Mouse (Mus musculus) kidney, postnatal 4 days (tissue): ENCODE data around the gene Slc19a3.

Experiments used
- DNase-seq, 2 experiments: peaks; one replicate each; pipeline ENCODE4 v3.0.0; 2021; ENCODE audit warnings: mixed read lengths in 2 of 2

Gene Slc19a3

DNA sequence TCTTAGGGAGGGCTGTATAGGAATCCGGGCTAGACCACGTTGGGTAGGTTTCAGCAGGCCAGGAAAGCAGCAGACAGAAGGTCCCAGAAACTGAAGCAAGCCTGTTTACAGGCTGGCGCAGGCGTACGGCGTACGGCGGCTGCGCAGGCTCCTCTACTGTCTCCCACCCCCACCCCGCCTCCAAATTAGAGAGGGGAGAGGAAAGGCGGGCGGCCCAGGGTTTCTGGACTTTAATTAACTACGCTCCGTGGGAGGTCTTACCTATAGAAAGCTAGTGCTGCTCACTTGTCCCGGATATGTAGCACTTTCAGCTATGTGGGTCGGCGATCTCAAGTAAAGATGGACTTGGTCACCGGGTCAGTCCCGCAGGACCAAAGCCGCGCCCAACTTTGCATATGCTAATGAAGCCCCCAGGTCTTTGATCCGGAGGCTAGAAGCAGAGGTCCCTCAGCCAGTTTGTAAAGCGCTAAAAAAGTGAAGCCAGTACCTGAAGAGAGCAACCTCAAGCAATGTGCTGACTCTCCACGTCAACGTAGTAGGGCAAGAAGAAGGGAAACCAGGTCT lies at the start of gene Slc19a3:
TSS of gene Slc19a3 (minus strand) at position 340 of the 564 bp plus-strand sequence.
- DNase-seq = peak; percentile 53 to 68

DNA sequence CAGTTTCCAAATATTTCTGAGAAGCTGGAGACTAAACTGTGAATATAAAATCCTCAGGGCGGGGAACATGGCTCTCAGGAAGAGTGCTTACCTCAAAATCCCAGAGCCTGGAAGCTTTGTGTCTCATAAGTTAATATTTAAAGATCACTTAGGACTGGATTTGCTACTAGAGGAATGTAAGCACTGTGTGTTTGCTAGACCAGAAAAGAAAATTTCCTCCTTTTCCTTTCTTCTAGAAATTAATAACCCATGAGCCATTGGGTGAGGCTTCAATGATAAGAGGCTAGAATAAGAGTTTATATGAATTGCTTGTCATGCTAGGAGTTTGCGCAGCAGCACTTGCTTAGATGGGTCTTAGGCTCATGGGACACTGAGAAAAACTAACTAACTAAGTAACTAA lies 46.5 kb upstream of the Slc19a3 start:
- no peak for DNase-seq

DNA sequence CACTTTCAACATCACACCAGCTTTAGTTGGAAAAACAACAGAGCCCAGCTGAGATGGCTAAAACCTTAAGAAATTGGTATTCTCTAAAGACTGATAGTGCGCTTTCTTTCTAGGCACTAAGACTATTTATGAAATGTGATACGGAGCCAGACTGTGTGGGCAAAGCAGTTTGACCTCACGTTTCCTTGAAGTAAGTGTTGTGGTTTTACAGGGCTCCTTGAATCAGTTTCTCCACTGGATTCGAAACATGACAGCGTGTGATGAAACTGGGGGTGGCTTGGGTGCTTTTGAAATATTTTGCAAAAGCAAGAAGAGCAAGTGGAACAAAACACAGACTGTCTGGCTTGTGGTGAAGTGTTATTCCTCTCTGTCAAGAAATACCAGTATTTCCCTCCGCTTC lies 38.8 kb upstream of the Slc19a3 start:
- no peak for DNase-seq

DNA sequence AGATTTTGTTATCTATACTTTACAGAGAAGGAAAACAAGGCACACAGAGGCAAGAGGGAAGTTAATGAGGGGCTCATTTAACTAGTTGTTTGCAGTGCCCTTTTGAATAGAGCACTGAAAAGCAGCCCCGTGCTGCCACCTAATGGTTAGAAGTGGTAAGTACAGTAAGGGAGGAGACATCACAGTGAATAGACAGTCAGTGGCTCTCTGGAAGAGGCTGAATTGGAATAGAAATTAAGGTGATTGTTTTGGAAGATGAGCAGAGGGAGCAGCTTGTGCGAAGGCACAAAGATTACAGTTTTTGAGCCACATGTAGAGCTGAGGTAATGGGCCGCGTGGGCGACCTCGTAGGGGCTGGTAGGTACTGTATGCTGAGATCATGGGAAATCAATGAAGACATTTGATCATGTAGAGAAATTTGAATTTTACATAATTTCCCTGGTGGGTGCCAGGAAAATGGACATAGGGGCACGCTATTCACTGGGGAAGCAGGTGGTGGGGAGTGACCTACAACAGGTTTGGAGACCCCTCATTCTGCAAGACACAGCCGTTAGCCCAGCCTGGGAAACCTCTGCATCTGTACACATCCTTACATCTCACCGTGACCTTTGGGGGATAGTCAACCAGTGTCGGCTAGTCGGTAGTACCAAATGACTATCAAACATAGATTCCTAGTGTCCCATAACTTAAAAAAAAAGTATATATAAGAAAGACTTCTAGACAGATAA lies 38.1 kb upstream of the Slc19a3 start:
- peak; percentile 13 to 47 for DNase-seq

DNA sequence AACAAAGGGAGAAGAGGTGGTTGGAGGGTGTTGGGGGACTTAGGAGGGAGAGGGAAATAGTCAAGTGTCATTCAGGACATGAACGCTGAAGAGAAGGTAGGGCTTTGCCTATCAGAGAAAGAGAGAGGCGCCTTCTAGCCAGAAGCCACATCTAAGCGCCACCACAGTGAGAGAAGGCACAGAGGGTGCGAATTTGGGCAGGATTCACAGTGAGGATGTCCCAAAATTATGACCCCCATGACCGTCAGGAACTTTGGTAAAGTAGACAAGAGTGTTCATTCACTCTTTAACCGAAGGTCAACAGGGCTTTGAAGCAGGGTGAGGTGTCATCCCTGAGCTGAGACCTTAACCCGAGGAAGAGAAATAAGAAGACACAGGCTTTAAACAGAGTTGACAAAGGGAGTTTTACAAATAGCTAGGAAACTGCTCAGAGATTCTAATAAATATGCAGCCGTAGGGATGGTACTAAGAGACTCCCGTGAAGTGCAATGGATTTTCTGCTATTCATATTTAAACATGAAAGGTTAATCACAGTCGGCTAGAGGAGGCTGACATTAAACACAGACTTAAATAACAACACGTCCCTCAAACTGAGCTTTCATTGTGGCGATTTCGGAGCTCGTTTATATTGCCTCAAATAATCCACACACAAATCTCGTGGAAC lies 37.4 kb upstream of the Slc19a3 start:
- no peak for DNase-seq

DNA sequence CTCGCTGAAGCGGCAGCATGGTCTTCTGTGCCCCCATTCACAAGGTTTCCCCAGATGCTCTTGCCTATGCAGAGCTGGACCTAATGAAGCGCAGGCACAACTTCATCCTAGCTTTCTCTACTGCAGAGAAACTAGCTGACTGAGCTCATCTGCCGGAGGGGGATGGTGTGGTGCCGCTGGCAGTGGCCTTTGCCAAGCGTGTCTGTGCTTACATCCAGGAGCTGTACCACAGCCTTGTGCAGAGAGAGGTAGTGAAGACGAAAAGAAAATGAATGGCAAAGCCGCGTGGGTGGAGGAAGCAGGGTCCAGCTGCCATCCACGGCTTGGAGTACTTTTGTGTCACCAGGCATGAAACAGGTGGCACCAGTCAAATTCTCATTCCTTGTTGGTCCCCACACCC lies 29.0 kb upstream of the Slc19a3 start:
- DNase-seq = no peak

DNA sequence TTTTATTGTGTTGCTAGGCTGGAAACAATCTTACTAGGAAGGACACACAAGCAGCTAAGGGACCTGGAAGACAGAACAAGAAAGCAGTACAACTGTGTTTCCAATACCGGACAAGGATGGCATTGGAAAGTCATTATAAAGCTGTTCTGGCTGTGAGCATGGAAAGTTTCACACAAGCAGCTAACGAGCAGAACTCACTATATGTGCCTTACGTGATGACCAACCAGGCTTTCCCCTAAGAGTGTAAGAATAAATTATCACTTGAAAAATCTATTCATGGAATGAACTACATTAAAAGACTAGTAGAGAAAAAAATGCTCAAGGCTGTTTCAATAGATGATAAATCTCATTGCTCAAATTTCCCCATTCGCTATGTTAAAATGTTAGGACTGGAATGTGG lies 28.3 kb upstream of the Slc19a3 start:
- no peak for DNase-seq

DNA sequence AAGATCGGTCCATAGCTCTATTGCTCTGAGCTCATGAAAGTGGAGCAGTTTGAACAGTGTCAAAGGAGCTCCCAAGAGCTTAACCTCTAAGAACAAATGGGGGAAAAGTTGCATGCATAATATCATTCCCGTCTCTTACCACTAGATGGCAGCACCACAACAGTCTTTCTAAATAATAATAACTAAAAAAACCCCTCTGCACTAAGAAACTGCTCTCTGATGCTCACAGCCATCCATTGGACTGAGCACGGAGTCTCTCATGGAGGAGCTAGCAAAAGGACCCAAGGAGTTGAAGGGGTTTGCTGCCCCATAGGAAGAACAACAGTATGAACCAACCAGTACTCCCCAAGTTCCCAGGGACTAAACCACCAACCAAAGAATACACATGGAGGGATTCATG lies 26.6 kb upstream of the Slc19a3 start:
- DNase-seq = peak in 1 of 2 experiments; percentile 16

DNA sequence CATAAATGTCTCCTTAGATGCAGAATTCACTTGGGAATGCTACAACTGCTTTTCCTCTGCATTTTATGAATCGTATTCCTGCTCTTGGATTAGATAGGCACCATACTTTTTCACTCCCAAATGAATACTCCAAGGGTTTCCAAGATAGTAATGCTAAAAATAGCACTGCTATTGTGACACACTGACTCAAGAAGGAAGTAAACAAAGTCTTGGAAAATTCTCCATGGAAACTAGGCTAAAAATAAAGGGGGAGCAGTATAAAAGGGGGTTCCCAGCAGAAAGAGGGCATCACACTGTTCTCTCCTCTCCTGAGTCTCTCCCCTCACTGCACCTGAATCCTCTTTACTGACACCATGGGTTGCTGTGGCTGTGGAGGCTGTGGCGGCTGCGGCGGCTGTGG lies 22.4 kb upstream of the Slc19a3 start, which contains the start of gene Krtap28-13:
TSS of gene Krtap28-13 (plus strand) at position 288 of the 400 bp plus-strand sequence.
- DNase-seq = no peak

DNA sequence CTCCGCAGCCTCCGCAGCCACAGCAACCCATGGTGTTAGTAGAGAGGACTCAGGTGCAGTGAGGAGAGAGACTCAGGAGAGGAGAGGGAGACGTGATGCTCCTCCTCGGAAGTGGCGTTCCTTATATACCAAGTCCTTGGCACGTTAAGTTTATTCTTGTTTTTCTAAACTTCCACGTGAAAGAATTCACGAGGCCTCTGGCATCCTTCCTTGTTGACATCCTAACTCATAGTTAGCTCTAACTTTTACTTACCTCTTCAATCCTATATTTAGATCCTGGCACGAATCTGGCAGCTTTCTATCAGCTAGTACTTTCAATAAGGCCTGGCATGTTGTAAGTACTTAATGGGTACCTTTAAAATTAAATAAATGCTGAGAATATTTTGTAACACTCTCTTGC lies 21.0 kb upstream of the Slc19a3 start, which contains the start of gene A030005K14Rik:
TSS of gene A030005K14Rik (minus strand) at position 101 of the 400 bp plus-strand sequence.
- DNase-seq = no peak

DNA sequence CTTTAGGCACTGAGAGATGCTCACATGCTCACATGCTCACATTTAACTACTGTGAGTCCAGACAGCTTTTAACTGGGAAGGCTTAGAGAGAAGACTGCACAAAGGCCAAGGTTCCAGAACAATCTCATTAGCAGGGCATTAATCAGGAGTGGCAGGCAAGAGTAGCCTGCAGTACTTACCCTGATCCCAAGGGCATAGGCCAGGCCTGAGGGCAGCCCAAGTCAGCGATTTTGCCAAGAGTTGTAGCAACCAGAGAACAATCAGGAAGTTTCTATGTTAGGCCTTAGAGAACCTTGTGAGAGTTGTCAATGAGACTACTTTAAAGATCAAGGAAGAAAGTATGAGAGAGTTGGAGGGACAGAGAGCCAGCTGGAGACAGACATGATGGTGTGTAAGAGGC lies 20.2 kb upstream of the Slc19a3 start:
- DNase-seq = no peak

DNA sequence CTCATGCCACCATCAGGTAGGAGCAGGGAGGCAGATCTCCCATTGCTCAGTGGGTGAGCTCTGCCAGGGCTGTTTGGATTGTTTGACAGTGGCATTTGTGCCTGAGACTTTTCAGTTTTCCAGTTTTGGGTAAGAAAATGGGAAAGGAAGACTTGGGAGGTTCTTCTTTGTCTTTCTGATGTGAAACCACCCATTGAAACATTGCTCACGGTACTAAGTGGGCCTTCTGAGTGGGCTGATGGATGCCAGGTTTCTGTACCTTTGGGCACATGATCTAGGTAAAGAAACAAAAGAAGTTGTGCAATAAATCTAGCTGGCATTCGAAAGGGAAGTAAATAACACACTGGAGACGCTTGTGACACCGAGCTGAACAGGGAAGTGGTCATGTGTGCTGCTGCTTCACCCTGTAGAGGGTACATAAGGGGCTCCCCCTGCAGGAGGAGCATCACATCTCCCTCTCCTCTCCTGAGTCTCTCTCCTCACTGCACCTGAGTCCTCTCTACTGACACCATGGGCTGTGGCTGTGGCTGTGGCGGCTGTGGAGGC lies 6.7 kb upstream of the Slc19a3 start, which contains the start of gene Gm47969:
TSS of gene Gm47969 (plus strand) at position 51 of the 546 bp plus-strand sequence.
- DNase-seq = no peak

DNA sequence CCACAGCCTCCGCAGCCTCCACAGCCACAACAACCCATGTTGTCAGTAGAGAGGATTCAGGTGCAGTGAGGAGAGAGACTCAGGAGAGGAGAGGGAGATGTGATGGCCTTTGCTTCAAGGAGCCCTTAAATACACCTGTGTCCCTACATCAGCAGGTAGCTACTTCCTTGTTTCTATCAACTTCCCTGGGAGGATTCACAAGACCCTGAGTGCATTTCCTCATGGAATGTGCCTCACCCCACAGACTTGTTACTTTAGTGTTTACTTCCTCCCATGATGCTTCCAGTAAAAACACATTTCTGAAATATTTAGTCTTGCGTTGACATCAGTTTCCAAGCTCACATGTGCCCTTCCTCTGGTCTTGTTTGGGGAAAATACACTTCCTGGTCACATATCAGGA lies 4.1 kb upstream of the Slc19a3 start, which contains the start of gene Krtap28-10:
TSS of gene Krtap28-10 (minus strand) at position 101 of the 400 bp plus-strand sequence.
- DNase-seq = no peak

DNA sequence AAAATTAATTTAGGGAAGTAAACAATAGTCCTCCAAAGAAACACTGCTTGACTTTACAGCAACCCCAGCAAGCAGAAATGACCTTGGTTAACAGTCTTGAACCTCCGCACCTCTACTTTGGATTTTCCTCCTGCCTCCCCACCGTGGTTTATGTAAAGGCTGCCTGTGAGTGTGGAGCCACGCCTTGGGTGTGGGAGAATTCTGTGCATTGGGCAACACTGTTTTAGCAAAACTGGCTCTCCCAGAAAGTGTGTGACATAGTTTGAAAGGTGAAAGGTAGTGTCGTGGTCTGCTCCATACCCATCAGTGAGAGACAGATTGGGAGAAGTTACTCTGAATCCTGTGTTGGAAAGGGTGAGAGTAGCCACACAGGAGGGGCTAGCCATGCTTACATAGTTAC lies 832 bp upstream of the Slc19a3 start:
- DNase-seq = no peak

DNA sequence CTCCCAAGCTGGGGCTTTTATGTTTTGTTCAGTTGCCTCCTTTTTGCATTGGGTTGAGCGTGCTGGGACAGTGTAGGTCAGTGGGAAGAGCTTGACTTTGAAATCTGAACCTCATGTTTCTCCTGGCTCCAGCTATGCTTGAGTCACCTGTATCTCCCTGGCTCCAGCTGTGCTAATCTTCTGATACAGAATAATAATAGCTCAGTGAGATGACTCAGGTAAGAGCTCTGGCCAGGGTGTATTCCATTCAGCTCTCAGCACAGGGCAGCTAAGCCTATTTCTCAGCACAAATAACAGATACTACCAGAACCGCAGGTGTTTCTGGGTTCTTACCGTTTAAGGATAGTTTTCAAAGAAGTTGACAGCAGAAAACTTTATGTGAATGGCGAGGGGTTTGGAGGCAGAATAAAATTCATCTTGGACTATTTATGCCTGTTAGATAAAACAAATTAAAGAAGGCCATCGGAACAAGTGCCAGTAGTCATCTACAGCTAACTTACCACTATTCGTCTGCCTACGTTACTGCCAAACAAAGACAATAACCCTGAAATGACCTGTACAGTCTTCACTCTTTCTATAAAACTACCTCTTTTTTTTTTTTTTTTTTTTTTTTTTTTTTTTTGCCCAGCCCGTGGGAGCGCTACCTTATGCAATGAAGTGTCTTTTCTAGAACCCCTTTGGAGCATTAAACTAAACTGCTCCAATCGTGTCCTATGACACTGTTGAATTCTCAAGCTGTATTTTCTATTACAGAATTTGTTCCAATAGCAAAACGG lies 1.2 kb downstream of the Slc19a3 start:
- no peak for DNase-seq

DNA sequence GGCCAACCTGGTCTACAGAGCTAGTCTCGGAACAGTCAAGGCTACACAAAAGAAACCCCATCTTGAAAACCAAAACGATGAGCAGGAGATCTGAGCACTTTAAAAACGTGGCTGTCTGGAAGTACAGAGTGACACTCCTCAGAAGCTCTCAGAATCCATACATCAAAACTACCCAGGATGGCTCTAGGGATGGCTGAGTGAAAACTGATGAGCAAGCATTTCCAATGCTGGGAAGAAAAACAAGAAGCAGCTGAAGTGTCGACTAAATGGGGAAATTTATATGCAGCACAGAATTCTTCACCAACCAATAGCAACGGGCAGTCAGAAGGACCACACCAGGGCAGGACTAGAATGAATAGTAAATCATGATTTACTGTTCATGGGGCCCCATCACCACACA lies 3.7 kb downstream of the Slc19a3 start:
- DNase-seq = no peak

DNA sequence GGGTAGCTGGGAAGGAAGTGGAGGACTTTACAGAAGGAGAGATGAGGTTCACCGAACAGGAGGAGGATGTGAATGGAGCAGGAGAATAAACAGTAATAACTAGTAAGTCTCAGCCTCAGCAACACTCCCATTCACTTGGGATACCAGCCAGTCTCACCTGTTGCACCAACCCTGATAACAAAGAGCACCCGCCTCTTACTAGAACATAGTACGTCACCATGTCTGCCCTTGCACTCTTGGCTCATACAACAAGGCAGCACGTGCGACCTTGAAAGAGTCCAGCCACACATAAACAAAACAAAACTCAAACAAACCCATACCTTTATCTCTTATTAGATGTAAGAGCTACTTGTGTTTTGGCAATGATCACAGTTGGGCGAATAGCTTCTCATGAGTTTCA lies 5.7 kb downstream of the Slc19a3 start:
- DNase-seq = no peak

DNA sequence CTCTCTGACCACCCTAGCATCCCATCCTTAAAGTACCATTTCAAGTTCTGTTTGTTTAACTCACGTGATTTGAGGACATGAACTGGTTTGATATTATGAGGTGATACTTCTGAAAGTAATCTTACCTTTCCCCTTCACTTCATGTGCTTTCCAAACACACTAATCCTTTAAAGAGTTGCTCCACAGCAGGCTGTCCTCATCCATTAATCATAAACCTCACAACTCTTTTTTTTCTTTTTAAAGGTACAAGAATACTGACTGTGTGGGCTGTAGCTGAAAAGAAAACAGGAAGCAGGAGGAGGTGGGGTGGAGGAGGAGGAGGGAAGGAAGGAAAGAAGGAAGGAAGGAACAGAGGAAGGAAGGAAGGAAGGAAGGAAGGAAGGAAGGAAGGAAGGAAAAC lies 6.3 kb downstream of the Slc19a3 start:
- no peak for DNase-seq

DNA sequence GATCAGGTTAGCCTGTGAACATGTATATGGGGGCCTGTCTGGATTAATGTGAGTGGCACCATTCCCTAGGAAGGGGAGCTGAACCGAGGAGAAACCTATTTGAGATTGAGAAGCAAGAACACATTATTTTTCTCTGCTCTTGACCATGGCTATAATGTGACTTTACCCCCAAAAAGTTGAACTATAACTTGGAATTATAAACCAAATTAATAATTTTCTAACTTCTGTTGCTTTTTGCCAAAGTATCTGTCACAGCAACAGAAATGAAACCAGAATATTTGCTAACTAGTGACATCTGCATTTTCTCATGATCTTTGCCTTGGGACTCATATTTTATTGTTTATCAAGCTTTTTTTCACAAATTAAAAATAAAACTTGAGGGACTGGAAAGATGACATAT lies 21.7 kb downstream of the Slc19a3 start:
- DNase-seq = no peak

DNA sequence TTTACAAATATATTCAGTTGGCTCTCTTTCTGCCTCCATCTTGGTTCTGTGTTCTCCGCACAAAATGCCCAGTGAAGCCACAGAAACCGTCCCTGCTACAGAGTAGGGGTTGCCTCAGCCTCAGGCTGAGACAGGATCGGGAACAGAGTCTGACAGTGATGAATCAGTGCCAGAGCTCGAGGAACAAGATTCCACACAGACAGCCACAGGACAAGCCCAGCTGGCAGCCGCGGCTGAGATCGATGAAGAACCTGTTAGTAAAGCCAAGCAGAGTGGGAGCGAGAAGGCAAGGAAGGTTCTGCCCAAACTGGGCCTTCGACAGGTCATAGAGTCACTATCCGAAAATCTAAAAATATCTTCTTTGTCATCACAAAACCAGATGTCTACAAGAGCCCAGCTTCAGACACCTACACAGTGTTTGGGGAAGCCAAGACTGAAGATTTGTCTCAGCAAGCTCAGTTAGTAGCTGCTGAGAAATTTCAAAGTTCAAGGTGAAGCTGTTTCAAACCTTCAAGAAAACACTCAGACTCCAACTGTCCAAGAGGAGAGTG lies 22.8 kb downstream of the Slc19a3 start:
- no peak for DNase-seq

DNA sequence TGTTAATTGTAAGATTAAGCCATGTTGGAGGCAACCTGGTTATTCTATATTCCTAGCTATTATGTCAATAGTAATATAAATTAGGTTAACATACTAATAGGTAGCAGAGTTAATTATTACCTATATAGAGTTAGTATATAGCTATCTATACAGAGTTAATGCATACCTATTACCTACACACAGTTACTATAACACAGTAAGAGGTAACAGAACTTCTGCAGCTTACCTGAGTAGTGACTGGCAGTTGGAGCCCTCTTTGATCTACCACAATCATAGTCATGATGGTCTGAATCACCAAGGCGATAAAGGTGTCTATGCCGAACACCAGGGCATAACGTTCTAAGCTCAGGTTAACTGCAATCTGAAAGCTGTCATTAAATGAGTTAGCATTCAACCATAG lies 23.8 kb downstream of the Slc19a3 start:
- DNase-seq = no peak

DNA sequence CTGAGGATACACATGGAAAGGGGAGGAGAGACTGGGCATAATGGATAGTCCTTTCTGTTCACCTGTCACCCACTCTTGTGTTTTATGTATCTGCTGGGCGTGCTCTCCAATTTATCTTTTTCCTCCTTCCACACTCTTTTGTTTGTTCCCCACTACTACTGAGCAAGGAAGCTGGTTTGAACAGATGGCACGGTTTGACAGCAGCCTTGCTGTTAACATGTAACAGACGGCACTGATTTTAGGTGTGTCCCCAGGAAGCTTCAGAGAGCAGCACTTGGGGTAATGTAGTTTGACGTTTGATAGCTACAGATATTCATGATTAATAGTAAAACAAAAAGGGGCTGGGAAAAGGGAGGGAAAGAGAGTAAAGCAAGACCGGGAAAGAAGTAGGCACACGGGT lies 30.8 kb downstream of the Slc19a3 start:
- DNase-seq = no peak
